Mouse (Mus musculus) activated CD4-positive, CD25-positive, alpha-beta regulatory T cell (primary cell): Measurements from ENCODE around the gene Serpinb9d. TPM values are rescaled to one million over a fixed set of nuclear protein-coding genes. Genes with fewer than 3 reads are reported as not detected.

Experiments used
- polyA plus RNA-seq, 2 experiments: library from polyadenylated mRNA; unstranded; fragments of 100-300 nt; shearing (Covaris generic); gene quantifications; one replicate each; pipeline ENCODE4 v1.2.1; 2017

The Serpinb9d gene
- under 1 TPM in 1 of 2 experiments, not detected in 1; 0.21 TPM for polyA plus RNA-seq

GRCm38 (mm10) chr13:33192659-33193058 is at the start of gene Serpinb9d:
Gene Serpinb9d, plus strand, starts transcription at chr13:33192959.

GRCm38 (mm10) chr13:33159642-33160041 is 33.1 kb upstream of the Serpinb9d start, which contains the start of gene Serpinb9c:
Gene Serpinb9c, minus strand, starts transcription at chr13:33159742.

GRCm38 (mm10) chr13:33249312-33249711 is 56.6 kb downstream of the Serpinb9d start, which contains the start of gene Serpinb9e:
Gene Serpinb9e, plus strand, starts transcription at chr13:33249612.

Other genes with a start within 250 kb of the Serpinb9d start
- 10 to 100 TPM; 15.8 to 20.9 TPM for gene Serpinb6b, start 227.8 kb upstream of the Serpinb9d start, polyA plus RNA-seq
- gene Serpinb9, start 189.7 kb upstream of the Serpinb9d start, polyA plus RNA-seq: 10 to 100 TPM; 19.9 TPM
- gene Serpinb9b, start 165.5 kb upstream of the Serpinb9d start, polyA plus RNA-seq: not detected
- gene Serpinb1b, start 114.4 kb upstream of the Serpinb9d start, polyA plus RNA-seq: not detected
- gene Serpinb9c, start 33.2 kb upstream of the Serpinb9d start, polyA plus RNA-seq: not detected
- not detected for gene Serpinb9e, start 56.7 kb downstream of the Serpinb9d start, polyA plus RNA-seq
- under 1 TPM in 1 of 2 experiments, not detected in 1; 0.14 TPM for gene Serpinb9f, start 131.1 kb downstream of the Serpinb9d start, polyA plus RNA-seq
- gene Gm11397, start 202.8 kb downstream of the Serpinb9d start, polyA plus RNA-seq: not detected